Mouse (Mus musculus) hindbrain, embryonic 13.5 days (tissue): ENCODE measurements around the gene E130116L18Rik. TPM values are rescaled to one million over a fixed set of nuclear protein-coding genes. Genes with fewer than 3 reads are reported as not detected.

ENCODE experiments used
- ATAC-seq: fragments of 200-750 bp; cut with Nextera tagmentation; 2 replicates; pipeline ENCODE4 v1.8.0; 2017; ENCODE audit warnings: moderate TSS enrichment; ENCODE audit not compliant: low FRiP score
- H3K27ac ChIP-seq: fragments of 300-500 bp; sonication (generic); 2 replicates; pipeline ENCODE4 v1.5.1; 2015; ENCODE audit warnings: inconsistent platforms, mild to moderate bottlenecking, moderate library complexity
- H3K27me3 ChIP-seq: fragments of 300-500 bp; sonication (generic); 2 replicates; pipeline ENCODE4 v1.6.1; 2015; ENCODE audit warnings: mild to moderate bottlenecking, inconsistent platforms
- H3K36me3 ChIP-seq: fragments of 300-500 bp; sonication (generic); 2 replicates; pipeline ENCODE4 v1.6.1; 2015; ENCODE audit warnings: mild to moderate bottlenecking, inconsistent platforms
- H3K4me1 ChIP-seq: fragments of 300-500 bp; sonication (generic); replicated peaks from 2 replicates; pipeline ENCODE4 v1.6.1; 2015; ENCODE audit warnings: inconsistent platforms
- H3K4me2 ChIP-seq: fragments of 300-500 bp; sonication (generic); 2 replicates; pipeline ENCODE4 v1.6.1; 2015; ENCODE audit warnings: inconsistent platforms, mild to moderate bottlenecking, moderate library complexity
- H3K4me3 ChIP-seq: fragments of 300-500 bp; sonication (generic); 2 replicates; pipeline ENCODE4 v1.5.1; 2015; ENCODE audit warnings: mild to moderate bottlenecking, inconsistent platforms
- H3K9ac ChIP-seq: fragments of 300-500 bp; sonication (generic); 2 replicates; pipeline ENCODE4 v1.6.1; 2015; ENCODE audit warnings: mild to moderate bottlenecking, inconsistent platforms
- H3K9me3 ChIP-seq: fragments of 300-500 bp; sonication (generic); 2 replicates; pipeline ENCODE4 v1.6.1; 2016; ENCODE audit warnings: inconsistent platforms
- WGBS: fragments of 180-500 bp; shearing (Covaris S2); methylation state at CpG from one replicate; pipeline ENCODE4 v1.1.7; 2015; 5-methylcytosine and 5-hydroxymethylcytosine counted together
- polyA plus RNA-seq: library from polyadenylated mRNA; unstranded; fragments of >200 nt; fragmentation: Nextera tagmentation; extraction: Ambion mirVana; gene quantifications from 2 replicates; pipeline ENCODE4 v1.2.1, GENCODE M21; 2015

Gene E130116L18Rik
- polyA plus RNA-seq: not detected in 2 replicates

DNA sequence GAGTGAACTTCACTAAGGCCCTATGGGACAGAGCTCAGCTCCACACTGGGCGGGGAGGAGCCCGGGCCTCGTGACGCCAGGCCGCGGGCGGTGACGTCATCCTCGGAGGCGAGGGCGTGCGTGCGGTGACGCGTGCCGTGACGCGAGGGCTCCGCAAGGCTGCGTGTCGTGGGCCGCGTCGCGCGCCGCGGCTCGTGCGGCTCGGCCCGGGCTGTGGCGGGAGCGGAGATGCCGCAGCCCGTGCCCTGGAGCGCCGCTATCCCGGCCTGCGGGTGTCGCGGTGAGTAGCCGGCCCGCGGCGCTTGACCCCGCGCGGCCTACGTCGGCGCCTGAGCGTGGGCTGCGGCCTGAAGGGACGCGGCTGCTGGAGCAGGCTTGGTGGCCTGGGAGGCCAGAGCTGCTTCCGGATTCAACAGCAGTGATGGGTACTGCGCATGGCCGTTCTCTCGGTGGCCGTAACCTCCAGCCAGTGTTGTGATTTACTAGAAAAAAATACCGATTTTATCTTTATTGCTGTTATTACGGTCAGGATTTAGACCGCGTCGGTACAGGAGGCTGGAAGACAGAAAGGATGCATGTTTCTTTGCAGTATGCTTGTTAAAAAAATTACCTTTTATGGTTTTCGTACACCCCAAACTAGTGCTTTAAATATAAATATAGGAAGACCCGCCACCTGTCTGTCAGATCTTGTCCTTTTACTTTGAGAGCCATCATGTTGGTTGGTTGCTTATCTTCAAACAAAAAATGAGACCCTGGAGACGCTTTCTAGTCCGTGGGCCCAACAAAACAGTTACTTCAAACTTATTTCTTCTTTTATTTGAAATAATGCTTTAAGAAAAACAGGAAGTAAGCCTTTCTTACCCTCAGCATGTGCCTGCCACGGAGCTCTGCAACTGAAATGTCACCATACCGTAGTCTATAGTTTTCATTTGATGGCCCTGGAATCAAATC is at the start of gene E130116L18Rik:
TSS of gene E130116L18Rik (minus strand) at position 402 of the 951 bp plus-strand sequence.
- Histone ChIP-seq H3K4me3 (peak within 1 kb of the TSS; percentile 67), H3K9me3 (no peaks in the 10 kb centered on the region), H3K9ac (peak within 1 kb of the TSS; percentile 86), H3K4me2 (peak within 1 kb of the TSS; percentile 69), H3K4me1 (peaks cover 17% of the 10 kb centered on the region), H3K36me3 (peaks cover 4% of the 10 kb centered on the region; the same call in 1 of the 2 replicates), H3K27ac (peak within 1 kb of the TSS; percentile 94), H3K27me3 (no peaks in the 10 kb centered on the region)
- 5% methylated on average over 72 of the region's 72 CpGs for WGBS
- peak; percentile 98 for ATAC-seq

DNA sequence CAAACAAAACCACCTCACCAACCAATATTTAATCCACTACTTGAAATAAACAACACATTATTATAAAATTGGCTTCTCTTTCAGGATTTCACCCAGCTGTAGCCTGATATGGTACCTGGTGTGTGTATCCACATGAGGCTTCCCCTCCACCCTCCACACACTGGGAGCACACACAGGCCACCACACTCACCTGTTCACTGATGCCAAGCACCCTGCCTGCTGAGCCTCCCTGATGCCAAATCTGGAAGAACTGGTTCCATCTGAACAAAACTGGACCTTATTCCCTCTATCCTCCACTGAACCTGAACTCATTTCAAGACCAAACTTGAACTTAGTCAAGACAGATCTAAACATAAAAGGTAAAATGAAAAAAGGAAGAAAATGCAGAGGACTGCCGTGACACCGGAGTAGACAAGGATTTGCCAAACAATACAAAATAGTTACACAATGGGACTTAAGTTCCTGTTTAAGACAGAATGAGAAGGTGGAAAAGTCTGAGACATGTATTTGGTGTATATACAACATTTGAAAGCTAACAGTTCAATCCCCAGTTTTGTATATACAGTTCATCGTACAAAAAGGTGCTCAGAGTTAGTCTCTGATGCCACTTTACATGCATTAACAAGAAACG is 45.4 kb upstream of the E130116L18Rik start:
- Histone ChIP-seq H3K4me3 (no peak overlapping the region), H3K36me3 (peaks cover 74% of the 10 kb centered on the region), H3K27me3 (no peaks in the 10 kb centered on the region), H3K9ac (no peak overlapping the region), H3K9me3 (no peaks in the 10 kb centered on the region), H3K4me1 (no peaks in the 10 kb centered on the region), H3K4me2 (no peak overlapping the region), H3K27ac (no peak overlapping the region)
- WGBS: 93% methylated on average over 4 of the region's 4 CpGs
- ATAC-seq: no peak

DNA sequence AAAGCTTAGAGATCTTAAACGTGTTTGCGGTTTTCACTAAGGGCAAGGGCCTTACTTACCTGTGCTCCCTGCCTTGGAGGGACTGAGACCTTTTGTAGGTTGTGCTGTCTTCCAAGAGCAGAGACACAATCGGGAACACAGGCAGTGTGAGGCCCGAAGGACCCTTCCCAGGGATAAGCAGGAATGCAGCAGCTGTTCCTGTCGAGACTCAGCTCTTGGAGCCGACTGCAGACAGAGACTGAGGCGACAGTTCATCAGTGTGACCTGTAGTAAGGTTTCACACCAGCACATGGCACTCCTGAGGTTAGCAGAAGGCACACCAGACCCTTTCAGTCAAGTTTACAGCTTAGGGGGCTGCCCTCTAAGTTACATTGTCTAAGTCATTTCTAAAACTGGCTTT is 39.3 kb upstream of the E130116L18Rik start:
- Histone ChIP-seq H3K4me2 (no peak overlapping the region), H3K9me3 (no peaks in the 10 kb centered on the region), H3K27ac (no peak overlapping the region), H3K36me3 (peaks cover 88% of the 10 kb centered on the region), H3K9ac (no peak overlapping the region), H3K4me3 (no peak overlapping the region), H3K27me3 (no peaks in the 10 kb centered on the region), H3K4me1 (no peaks in the 10 kb centered on the region)
- 85% methylated on average over 7 of the region's 7 CpGs for WGBS
- no peak for ATAC-seq

DNA sequence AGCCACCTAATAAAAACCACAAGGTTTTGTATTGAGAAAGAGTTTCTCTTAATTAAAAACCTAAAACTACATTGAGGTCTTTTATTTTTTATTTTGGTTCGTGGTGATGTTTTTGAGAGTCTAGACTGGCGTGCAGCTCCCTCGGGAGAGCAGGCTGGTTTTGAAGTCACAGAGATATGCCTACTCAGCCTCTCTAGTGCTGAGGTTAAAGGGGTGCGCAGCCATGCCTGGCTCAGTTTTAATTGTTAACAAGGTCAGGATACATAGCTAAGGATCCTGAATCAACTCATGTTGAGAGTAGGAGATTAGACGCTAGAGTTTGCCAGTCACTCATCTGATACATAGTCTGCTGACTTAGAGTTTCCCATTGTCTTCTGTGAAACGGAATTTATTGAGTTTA is 38.5 kb upstream of the E130116L18Rik start:
- H3K4me3 ChIP-seq: no peak overlapping the region
- H3K4me2 ChIP-seq: no peak overlapping the region
- H3K9me3 ChIP-seq: no peaks in the 10 kb centered on the region
- H3K9ac ChIP-seq: no peak overlapping the region
- 87% methylated on average over 6 of the region's 6 CpGs for WGBS
- no peak for ATAC-seq
- H3K27ac ChIP-seq: no peak overlapping the region
- no peaks in the 10 kb centered on the region for H3K27me3 ChIP-seq
- H3K36me3 ChIP-seq: peaks cover 90% of the 10 kb centered on the region
- no peaks in the 10 kb centered on the region for H3K4me1 ChIP-seq

DNA sequence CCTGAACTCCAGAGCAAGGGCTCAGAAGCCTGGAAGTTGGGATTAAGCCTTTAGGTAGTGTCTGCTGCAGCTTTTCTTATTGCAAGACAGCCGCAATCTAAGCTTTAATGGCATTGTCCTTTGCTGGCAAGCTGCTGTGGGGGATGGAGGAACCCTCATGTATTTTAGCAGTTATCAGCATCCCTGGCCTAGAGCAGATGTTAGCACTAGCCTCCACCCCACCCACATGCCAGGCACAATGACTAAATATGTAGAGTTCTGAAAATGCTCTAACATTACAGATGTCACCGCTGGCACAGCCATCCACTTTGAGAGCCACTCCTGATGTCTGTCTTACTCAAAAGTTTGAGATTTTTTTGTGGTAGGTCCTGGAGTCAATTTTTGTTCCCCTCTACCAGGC is 33.7 kb upstream of the E130116L18Rik start:
- WGBS: 90% methylated on average over 2 of the region's 2 CpGs
- Histone ChIP-seq H3K9me3 (no peaks in the 10 kb centered on the region), H3K4me1 (no peaks in the 10 kb centered on the region)

DNA sequence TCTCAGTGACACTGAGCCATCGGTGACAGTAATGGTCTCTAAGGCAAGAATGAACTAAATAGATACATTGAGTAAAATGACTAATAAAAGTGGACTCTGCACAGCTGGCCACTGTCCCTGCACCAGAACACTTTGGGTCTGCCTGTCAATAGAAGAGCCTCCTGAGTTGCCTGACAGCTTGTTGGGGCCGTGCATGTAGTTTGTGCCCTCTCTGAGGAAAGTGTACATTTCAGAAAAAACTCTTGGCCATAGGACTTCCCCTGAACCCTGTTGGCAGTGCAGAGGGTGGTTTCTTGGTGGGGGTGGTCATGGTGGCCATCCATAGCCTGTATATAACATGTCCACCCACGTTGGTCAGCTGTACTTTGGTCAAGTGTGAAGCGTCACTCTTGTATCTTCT is 31.5 kb upstream of the E130116L18Rik start:
- WGBS: 98% methylated on average over 4 of the region's 4 CpGs
- Histone ChIP-seq H3K4me2 (no peak overlapping the region), H3K27me3 (no peaks in the 10 kb centered on the region), H3K9me3 (no peaks in the 10 kb centered on the region), H3K4me1 (no peaks in the 10 kb centered on the region), H3K4me3 (no peak overlapping the region), H3K27ac (no peak overlapping the region), H3K36me3 (peaks cover 96% of the 10 kb centered on the region), H3K9ac (no peak overlapping the region)
- ATAC-seq: no peak

More for the DNA sequence above, 33.7 kb upstream of the E130116L18Rik start:
- no peak overlapping the region for H3K4me3 ChIP-seq
- H3K36me3 ChIP-seq: peaks cover 91% of the 10 kb centered on the region
- H3K27ac ChIP-seq: no peak overlapping the region
- no peaks in the 10 kb centered on the region for H3K27me3 ChIP-seq
- H3K4me2 ChIP-seq: no peak overlapping the region
- no peak for ATAC-seq
- no peak overlapping the region for H3K9ac ChIP-seq

DNA sequence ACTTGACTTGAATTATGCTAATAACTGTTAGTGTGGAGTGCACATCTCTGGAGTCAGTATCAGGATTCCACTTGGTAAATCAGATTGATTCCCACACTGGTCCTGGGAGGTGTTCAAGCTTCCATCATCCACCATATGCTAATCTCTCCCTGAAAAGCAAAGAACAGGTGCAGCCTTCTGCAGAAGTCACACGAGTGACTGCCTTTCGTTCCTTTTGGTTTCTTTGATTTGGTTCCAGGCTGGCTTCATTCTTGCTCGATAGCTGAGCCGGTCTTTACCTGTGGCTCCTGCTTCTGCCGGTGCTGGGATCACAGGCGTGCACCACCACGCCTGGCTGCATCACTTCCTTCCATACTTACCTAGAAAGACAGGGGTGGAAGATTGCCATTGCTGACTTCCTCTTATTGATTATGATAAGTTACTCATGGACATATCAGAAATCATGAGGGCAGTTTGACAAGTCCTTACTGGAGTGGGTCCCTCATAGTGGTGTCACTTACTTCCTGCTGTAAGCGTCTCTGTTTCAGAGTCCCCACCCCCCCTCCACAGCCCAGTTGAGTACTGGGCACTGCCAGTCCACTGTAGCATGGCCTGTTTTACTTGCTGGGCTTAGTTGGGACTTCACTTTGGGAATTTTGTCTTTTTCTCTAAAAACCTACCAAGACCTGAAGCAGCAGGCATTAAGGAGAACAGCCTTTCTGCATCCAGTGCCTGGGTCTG is 30.0 kb upstream of the E130116L18Rik start:
- WGBS: 96% methylated on average over 8 of the region's 8 CpGs
- Histone ChIP-seq H3K36me3 (peaks cover 91% of the 10 kb centered on the region), H3K4me1 (no peaks in the 10 kb centered on the region)

DNA sequence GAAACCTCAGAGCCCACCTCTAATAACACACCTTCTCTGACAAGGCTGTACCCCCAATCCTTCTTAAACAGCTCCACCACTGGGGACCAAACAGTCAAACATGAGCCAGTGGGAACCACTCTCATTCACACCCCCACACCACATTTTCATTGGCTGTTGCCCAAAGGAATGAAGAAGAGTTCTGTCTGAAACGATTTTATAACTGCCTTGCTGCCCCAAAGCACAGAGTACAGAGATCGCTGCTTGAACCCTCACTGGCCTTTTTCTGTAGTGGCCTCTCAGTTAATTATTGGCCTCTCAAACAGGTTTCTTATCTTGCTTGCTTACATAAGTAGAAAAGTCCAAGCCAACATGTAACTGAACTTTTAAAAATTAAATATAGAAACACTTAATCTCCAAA is 29.5 kb upstream of the E130116L18Rik start:
- no peak overlapping the region for H3K27ac ChIP-seq
- H3K27me3 ChIP-seq: no peaks in the 10 kb centered on the region
- H3K4me2 ChIP-seq: no peak overlapping the region
- no peaks in the 10 kb centered on the region for H3K9me3 ChIP-seq
- H3K9ac ChIP-seq: no peak overlapping the region
- H3K4me1 ChIP-seq: no peaks in the 10 kb centered on the region
- no peak for ATAC-seq
- H3K4me3 ChIP-seq: no peak overlapping the region
- peaks cover 85% of the 10 kb centered on the region for H3K36me3 ChIP-seq
- 85% methylated on average over 2 of the region's 2 CpGs for WGBS

More for the DNA sequence above, 30.0 kb upstream of the E130116L18Rik start:
- H3K4me3 ChIP-seq: no peak overlapping the region
- H3K9me3 ChIP-seq: no peaks in the 10 kb centered on the region
- H3K4me2 ChIP-seq: no peak overlapping the region
- H3K9ac ChIP-seq: no peak overlapping the region
- H3K27ac ChIP-seq: no peak overlapping the region
- H3K27me3 ChIP-seq: no peaks in the 10 kb centered on the region
- ATAC-seq: no peak

DNA sequence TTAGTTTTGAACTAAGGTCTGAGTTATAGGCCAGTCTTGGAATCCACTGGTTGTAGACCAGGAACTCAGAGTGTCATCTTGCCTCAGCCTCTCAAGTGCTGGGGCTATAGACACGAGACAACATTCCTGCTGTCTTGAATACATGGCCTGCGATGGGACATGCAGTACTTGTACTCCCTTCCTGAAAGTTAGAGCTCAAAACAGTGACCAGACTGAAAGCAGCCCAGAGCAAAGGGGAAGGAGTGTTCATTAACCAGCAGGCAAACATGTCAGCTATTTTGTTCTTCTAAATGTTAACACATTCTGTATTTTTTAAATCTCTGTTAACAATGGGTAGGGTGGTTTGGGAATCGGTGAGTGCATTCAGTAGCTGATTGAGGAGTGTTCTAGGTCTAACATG is 24.1 kb upstream of the E130116L18Rik start:
- Histone ChIP-seq H3K27me3 (no peaks in the 10 kb centered on the region), H3K9me3 (no peaks in the 10 kb centered on the region), H3K9ac (no peak overlapping the region), H3K4me1 (no peaks in the 10 kb centered on the region), H3K27ac (no peak overlapping the region), H3K36me3 (peaks cover 50% of the 10 kb centered on the region), H3K4me2 (no peak overlapping the region), H3K4me3 (no peak overlapping the region)
- WGBS: 80% methylated on average over 3 of the region's 3 CpGs
- ATAC-seq: no peak

DNA sequence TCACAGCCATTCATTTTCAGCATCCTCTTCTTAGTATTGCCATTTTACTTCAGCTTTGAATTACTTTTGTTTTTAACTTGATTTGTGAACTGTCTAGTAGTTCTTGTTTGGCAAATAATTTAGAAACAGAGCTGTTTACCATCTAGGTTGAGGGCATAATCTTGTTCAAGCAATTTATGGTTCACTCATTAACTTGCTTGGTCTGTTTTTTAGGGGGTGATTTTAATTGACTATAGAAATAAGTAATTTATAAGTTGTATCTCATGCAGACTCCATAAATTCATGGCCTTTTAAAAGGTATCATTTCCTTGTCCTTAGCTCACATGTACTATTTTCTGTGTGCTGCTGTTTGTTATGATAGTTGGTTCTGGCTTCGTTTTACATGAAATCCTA is 23.5 kb upstream of the E130116L18Rik start:
- ATAC-seq: no peak
- Histone ChIP-seq H3K27me3 (no peaks in the 10 kb centered on the region), H3K9ac (no peak overlapping the region), H3K27ac (no peak overlapping the region), H3K4me1 (no peaks in the 10 kb centered on the region), H3K9me3 (no peaks in the 10 kb centered on the region), H3K36me3 (peaks cover 44% of the 10 kb centered on the region), H3K4me3 (no peak overlapping the region), H3K4me2 (no peak overlapping the region)
- WGBS: 84% methylated on average over 1 of the region's 1 CpGs

DNA sequence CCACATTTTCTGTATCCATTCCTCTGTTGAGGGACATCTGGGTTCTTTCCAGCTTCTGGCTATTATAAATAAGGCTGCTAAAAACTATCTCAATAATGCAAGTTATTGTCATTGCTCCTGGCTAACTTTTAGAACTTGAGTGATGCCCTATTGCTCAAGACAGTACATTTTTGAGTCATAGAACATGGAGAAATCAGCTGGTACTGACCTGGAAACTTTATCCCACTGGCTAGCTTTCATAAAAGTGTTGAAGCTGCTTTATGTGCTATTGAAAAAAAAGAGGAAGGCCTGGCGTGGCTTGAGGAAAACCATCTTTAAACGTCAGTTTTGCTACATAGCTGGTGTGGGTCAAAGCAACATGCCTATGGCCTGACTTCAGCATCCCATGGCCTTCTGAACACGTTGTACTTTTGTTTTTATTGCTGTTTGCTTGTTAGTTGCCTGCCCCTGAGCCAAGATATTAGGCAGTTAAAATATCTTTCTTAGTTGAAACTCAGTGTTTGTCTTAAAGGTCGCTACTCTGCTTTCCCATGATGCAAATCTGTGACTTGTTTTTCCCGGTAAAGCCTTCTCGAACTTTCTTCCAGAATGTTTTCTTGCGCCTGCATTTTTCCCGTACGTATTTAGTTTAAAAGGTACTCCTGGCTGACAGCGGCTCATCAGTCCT is 23.0 kb upstream of the E130116L18Rik start:
- no peak for ATAC-seq
- no peaks in the 10 kb centered on the region for H3K9me3 ChIP-seq
- no peaks in the 10 kb centered on the region for H3K27me3 ChIP-seq
- H3K4me1 ChIP-seq: no peaks in the 10 kb centered on the region
- H3K4me2 ChIP-seq: no peak overlapping the region
- H3K27ac ChIP-seq: no peak overlapping the region
- H3K4me3 ChIP-seq: no peak overlapping the region
- WGBS: 93% methylated on average over 10 of the region's 10 CpGs
- H3K9ac ChIP-seq: no peak overlapping the region
- H3K36me3 ChIP-seq: peaks cover 39% of the 10 kb centered on the region

DNA sequence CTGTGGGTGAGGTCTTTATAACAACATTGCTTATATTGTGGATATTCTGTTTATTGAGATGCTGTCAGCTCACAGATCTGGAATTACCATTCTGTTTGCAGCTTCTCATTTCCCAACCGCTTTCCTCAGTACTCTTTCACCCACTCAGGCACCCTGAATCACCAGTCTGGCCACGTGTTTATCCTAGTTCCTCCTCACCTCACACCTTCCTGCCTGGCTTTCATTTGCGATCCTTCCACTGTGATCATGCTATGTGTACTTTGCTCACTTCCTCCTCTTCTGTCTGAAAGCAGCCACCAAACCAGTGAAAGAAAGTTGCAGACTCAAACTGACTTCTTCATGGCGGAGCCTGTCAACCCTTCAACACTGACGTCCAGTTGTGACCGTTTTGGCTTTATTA is 20.1 kb upstream of the E130116L18Rik start:
- Histone ChIP-seq H3K9me3 (no peaks in the 10 kb centered on the region), H3K27ac (no peak overlapping the region), H3K36me3 (peaks cover 23% of the 10 kb centered on the region), H3K27me3 (no peaks in the 10 kb centered on the region), H3K4me3 (no peak overlapping the region), H3K4me2 (no peak overlapping the region), H3K4me1 (no peaks in the 10 kb centered on the region), H3K9ac (no peak overlapping the region)
- no peak for ATAC-seq
- WGBS: 92% methylated on average over 6 of the region's 6 CpGs
